Mouse (Mus musculus): ENCODE data around the gene Zfp282. TPM values are rescaled to one million over a fixed set of nuclear protein-coding genes. Genes with fewer than 3 reads are reported as not detected.

Gene Zfp282
- total RNA-seq, 2 experiments from 2014 or later, result 6.1 to 7.0 TPM

GRCm38 (mm10) chr6:47880166-47880565 lies 3.2 kb downstream of the Zfp282 start:
- no peak for DNase-seq (ENCODE audit: low spot score)
- intact Hi-C loops (cut with DNase I), result no loop called here

- DNase-seq (ENCODE audit: low spot score), result no peak
- intact Hi-C loops (cut with DNase I), result no loop called here
Measured at GRCm38 (mm10) chr6:47888812-47889383, 11.9 kb downstream of the Zfp282 start.

GRCm38 (mm10) chr6:47899416-47899815 lies 22.4 kb downstream of the Zfp282 start:
- intact Hi-C loops (cut with DNase I), result no loop called here

GRCm38 (mm10) chr6:47903587-47903986 lies 26.6 kb downstream of the Zfp282 start:
- intact Hi-C loops (cut with DNase I), result no loop called here
- DNase-seq (ENCODE audit: low spot score), result no peak

More at GRCm38 (mm10) chr6:47899416-47899815, 22.4 kb downstream of the Zfp282 start:
- no peak for DNase-seq (ENCODE audit: low spot score)

GRCm38 (mm10) chr6:47904361-47904760 lies 27.4 kb downstream of the Zfp282 start:
- no peak for DNase-seq (ENCODE audit: low spot score)
- intact Hi-C loops (cut with DNase I), result no loop called here

GRCm38 (mm10) chr6:47904917-47905695 lies 28.1 kb downstream of the Zfp282 start:
- DNase-seq (ENCODE audit: low spot score), result no peak
- intact Hi-C loops (cut with DNase I), result no loop called here

GRCm38 (mm10) chr6:47906326-47906725 lies 29.3 kb downstream of the Zfp282 start:
- intact Hi-C loops (cut with DNase I), result no loop called here
- DNase-seq (ENCODE audit: low spot score), result no peak

- intact Hi-C loops (cut with DNase I), result no loop called here
Measured at GRCm38 (mm10) chr6:47909007-47909406, 32.0 kb downstream of the Zfp282 start.

GRCm38 (mm10) chr6:47911650-47912049 lies 34.6 kb downstream of the Zfp282 start:
- intact Hi-C loops (cut with DNase I), result no loop called here
- no peak for DNase-seq (ENCODE audit: low spot score)

More at GRCm38 (mm10) chr6:47909007-47909406, 32.0 kb downstream of the Zfp282 start:
- DNase-seq (ENCODE audit: low spot score), result no peak

- DNase-seq (ENCODE audit: low spot score), result no peak
- intact Hi-C loops (cut with DNase I), result no loop called here
Measured at GRCm38 (mm10) chr6:47912991-47913390, 36.0 kb downstream of the Zfp282 start.

GRCm38 (mm10) chr6:47917051-47917450 lies 40.0 kb downstream of the Zfp282 start:
- intact Hi-C loops (cut with DNase I), result no loop called here
- no peak for DNase-seq (ENCODE audit: low spot score)

- intact Hi-C loops (cut with DNase I), result no loop called here
- DNase-seq (ENCODE audit: low spot score), result no peak
Measured at GRCm38 (mm10) chr6:47918768-47919274, 41.8 kb downstream of the Zfp282 start.

- intact Hi-C loops (cut with DNase I), result loop anchor here (2.0 kb wide), 3 partner anchors 33 to 85 kb away; partner anchors contain the start of genes Zfp282, Zfp398 and Zfp956
- no peak for DNase-seq (ENCODE audit: low spot score)
Measured at GRCm38 (mm10) chr6:47919646-47920446, 42.8 kb downstream of the Zfp282 start.

GRCm38 (mm10) chr6:47920447-47921340 lies 43.7 kb downstream of the Zfp282 start, which contains the start of gene Zfp212:
Gene Zfp212 (plus strand): TSS chr6:47920476.
- intact Hi-C loops (cut with DNase I), result loop anchor here (2.0 kb wide), 3 partner anchors 32 to 86 kb away; partner anchors contain the start of genes Zfp282, Zfp398 and Zfp956

GRCm38 (mm10) chr6:47942461-47942860 lies 65.5 kb downstream of the Zfp282 start:
- intact Hi-C loops (cut with DNase I), result no loop called here
- DNase-seq (ENCODE audit: low spot score), result no peak

More at GRCm38 (mm10) chr6:47920447-47921340, 43.7 kb downstream of the Zfp282 start, which contains the start of gene Zfp212:
- DNase-seq (ENCODE audit: low spot score), result peak; percentile 75

- intact Hi-C loops (cut with DNase I), result no loop called here
- peak; percentile 49 for DNase-seq (ENCODE audit: low spot score)
Measured at GRCm38 (mm10) chr6:47943021-47943691, 66.2 kb downstream of the Zfp282 start.

GRCm38 (mm10) chr6:47943721-47944120 lies 66.7 kb downstream of the Zfp282 start:
- DNase-seq (ENCODE audit: low spot score), result no peak
- intact Hi-C loops (cut with DNase I), result no loop called here

- intact Hi-C loops (cut with DNase I), result no loop called here
- DNase-seq (ENCODE audit: low spot score), result no peak
Measured at GRCm38 (mm10) chr6:47947388-47947787, 70.4 kb downstream of the Zfp282 start.
